Mouse (Mus musculus) liver, adult 2 months (tissue): ENCODE measurements around the gene Cyp2u1.

Source experiments
- CTCF ChIP-seq: fragments of 200-500 bp; IDR thresholded peaks from 2 replicates; pipeline ENCODE4 v1.5.1; 2011; ENCODE audit warnings: low read depth, low read length, control low read depth
- POLR2A ChIP-seq: fragments of 200-500 bp; IDR thresholded peaks from 2 replicates; pipeline ENCODE4 v1.6.1; 2011; ENCODE audit warnings: low read length, control low read depth; ENCODE audit not compliant: insufficient read depth; ENCODE audit errors: extremely low read depth

DNA sequence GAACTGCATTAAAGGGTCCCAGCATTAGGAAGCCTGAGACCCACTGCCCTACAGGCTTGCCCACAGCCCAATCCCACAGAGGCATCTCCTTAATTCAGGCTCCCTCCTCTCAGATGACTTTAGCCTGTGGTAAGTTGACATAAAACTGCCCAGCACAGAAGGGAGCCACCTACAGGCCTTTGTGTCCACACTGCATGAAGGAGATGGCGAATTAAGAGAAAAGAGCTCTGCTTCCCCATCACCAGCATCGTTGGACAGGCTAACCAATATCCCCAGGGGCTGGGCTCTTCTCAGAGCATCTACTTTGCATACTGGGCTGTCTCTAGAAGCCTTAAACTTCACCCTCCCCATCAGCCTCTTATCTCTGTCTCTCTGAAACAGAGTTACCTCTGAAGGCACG, 8.5 kb downstream of the Cyp2u1 start:
- TF ChIP-seq POLR2A = no peak
- no peak for TF ChIP-seq CTCF
